ENCODE assay signal across 15 mouse cellular contexts in the genomic region with DNA sequence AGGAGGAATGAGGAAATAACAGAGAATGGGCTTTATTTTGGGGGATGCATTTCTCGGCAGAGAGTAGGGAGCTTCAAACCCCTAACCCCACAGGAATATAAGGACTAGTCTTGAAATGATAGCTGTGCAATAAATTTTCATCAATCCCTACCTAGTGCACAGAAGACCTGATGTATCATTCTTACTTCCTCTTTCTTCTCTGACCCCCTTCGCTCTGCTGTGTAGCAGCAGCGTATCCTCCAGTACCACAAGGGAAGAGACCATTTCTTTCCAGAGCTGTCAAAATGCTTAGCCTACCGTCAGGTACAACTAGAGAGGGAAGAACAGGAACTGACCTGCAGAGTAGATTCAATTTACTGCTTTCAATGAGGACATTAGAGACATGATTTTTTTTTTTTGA.
"Had no signal": no experiment of that assay in that cellular context is flagged by ENCODE, and none has a peak within 500 bp of the region (broad histone marks: within the 10 kb centered on the region; RNA-seq: fewer than 3 reads in every experiment).

No protein-coding gene starts in this region.

- H3K36me3 ChIP-seq: limb, embryonic 13.5 days; neural tube, embryonic 15.5 days had no signal

- H3K27me3 ChIP-seq: neural tube, embryonic 15.5 days had no signal

- DNase-seq: kidney, adult 18-20 months; kidney, postnatal 10 days; kidney, postnatal 4 days; left cerebral cortex, postnatal 4 days; lung, adult 18-20 months; retina, postnatal 1 day; right cerebral cortex, postnatal 4 days; spleen, adult 18-20 months; thymus, postnatal 36 days had no signal

- ATAC-seq: midbrain, embryonic 16.5 days had no signal

- H3K4me2 ChIP-seq: midbrain, embryonic 11.5 days; neural tube, embryonic 15.5 days had no signal

- H3K9me3 ChIP-seq: limb, embryonic 13.5 days; neural tube, embryonic 15.5 days had no signal

- H3K9ac ChIP-seq: limb, embryonic 13.5 days; liver, embryonic 14.5 days; neural tube, embryonic 15.5 days had no signal

- H3K4me1 ChIP-seq: neural tube, embryonic 15.5 days had no signal

- H3K4me3 ChIP-seq: layer of hippocampus, adult 2 months; limb, embryonic 13.5 days; neural tube, embryonic 15.5 days had no signal

- H3K27ac ChIP-seq: layer of hippocampus, adult 2 months; limb, embryonic 13.5 days; liver, embryonic 14.5 days; neural tube, embryonic 15.5 days had no signal
